Mouse (Mus musculus): ENCODE measurements around the gene Cpa5. TPM values are rescaled to one million over a fixed set of nuclear protein-coding genes. Genes with fewer than 3 reads are reported as not detected.

Gene Cpa5
- polyA plus RNA-seq, 1 experiment from 2014 or later: 0.16 TPM

GRCm38 (mm10) chr6:30605111-30605510 is 5.7 kb upstream of the Cpa5 start:
- DNase-seq (ENCODE audit: low spot score) (no peak), ATAC-seq (ENCODE audit: low FRiP score, low TSS enrichment) (no peak)
- Histone ChIP-seq H3K4me2 (replicated peaks; ENCODE audit: low read depth) (no peak overlapping the region), H3K27ac (replicated peaks) (no peak overlapping the region), H3K36me3 (ENCODE audit: control insufficient read depth, insufficient read depth, low read length) (no peaks in the 10 kb centered on the region), H3K9me3 (ENCODE audit: control insufficient read depth, low read length) (no peaks in the 10 kb centered on the region), H3K4me3 (ENCODE audit: low read depth, low read length) (no peak overlapping the region), H3K4me1 (replicated peaks; ENCODE audit: control insufficient read depth, insufficient read depth) (no peaks in the 10 kb centered on the region), H3K27me3 (ENCODE audit: control insufficient read depth, insufficient read depth, low read length) (no peaks in the 10 kb centered on the region), H3K9ac (ENCODE audit: low read length) (no peak overlapping the region)
- TF ChIP-seq CTCF (IDR thresholded peaks at IDR 0.05; ENCODE audit: low read depth) (no peak), EP300 (optimal IDR thresholded peaks at IDR 0.05) (no peak)
- 91% methylated on average over 4 of the region's 4 CpGs for WGBS

- Histone ChIP-seq H3K36me3 (ENCODE audit: control insufficient read depth, insufficient read depth, low read length) (no peaks in the 10 kb centered on the region), H3K4me3 (ENCODE audit: low read depth, low read length) (no peak overlapping the region), H3K9me3 (ENCODE audit: control insufficient read depth, low read length) (no peaks in the 10 kb centered on the region), H3K9ac (ENCODE audit: low read length) (no peak overlapping the region), H3K4me1 (replicated peaks; ENCODE audit: control insufficient read depth, insufficient read depth) (no peaks in the 10 kb centered on the region), H3K4me2 (replicated peaks; ENCODE audit: low read depth) (no peak overlapping the region), H3K27me3 (ENCODE audit: control insufficient read depth, insufficient read depth, low read length) (no peaks in the 10 kb centered on the region), H3K27ac (replicated peaks) (no peak overlapping the region)
- TF ChIP-seq EP300 (optimal IDR thresholded peaks at IDR 0.05) (no peak), CTCF (IDR thresholded peaks at IDR 0.05; ENCODE audit: low read depth) (no peak)
- 76% methylated on average over 5 of the region's 5 CpGs for WGBS
- no peak for ATAC-seq (ENCODE audit: low FRiP score, low TSS enrichment)
- no peak for DNase-seq (ENCODE audit: low spot score)
These were observed 5.1 kb upstream of the Cpa5 start for GRCm38 (mm10) chr6:30605672-30606071.

- no peak for TF ChIP-seq CTCF (IDR thresholded peaks at IDR 0.05; ENCODE audit: low read depth)
- TF ChIP-seq EP300 (optimal IDR thresholded peaks at IDR 0.05): no peak
- no peaks in the 10 kb centered on the region for H3K4me1 ChIP-seq (replicated peaks; ENCODE audit: control insufficient read depth, insufficient read depth)
- no peak overlapping the region for H3K9ac ChIP-seq (ENCODE audit: low read length)
- WGBS: 66% methylated on average over 5 of the region's 5 CpGs
- H3K27me3 ChIP-seq (ENCODE audit: control insufficient read depth, insufficient read depth, low read length): no peaks in the 10 kb centered on the region
- DNase-seq (ENCODE audit: low spot score): no peak
- no peaks in the 10 kb centered on the region for H3K36me3 ChIP-seq (ENCODE audit: control insufficient read depth, insufficient read depth, low read length)
- H3K4me3 ChIP-seq (ENCODE audit: low read depth, low read length): no peak overlapping the region
- no peak overlapping the region for H3K27ac ChIP-seq (replicated peaks)
- no peaks in the 10 kb centered on the region for H3K9me3 ChIP-seq (ENCODE audit: control insufficient read depth, low read length)
- no peak for ATAC-seq (ENCODE audit: low FRiP score, low TSS enrichment)
- H3K4me2 ChIP-seq (replicated peaks; ENCODE audit: low read depth): no peak overlapping the region
These were observed 402 bp downstream of the Cpa5 start for GRCm38 (mm10) chr6:30611212-30611611.

GRCm38 (mm10) chr6:30614251-30614650 is 3.4 kb downstream of the Cpa5 start:
- H3K4me2 ChIP-seq (replicated peaks; ENCODE audit: low read depth): no peak overlapping the region
- peaks cover 5% of the 10 kb centered on the region; the same call in 1 of the 2 replicates for H3K4me1 ChIP-seq (replicated peaks; ENCODE audit: control insufficient read depth, insufficient read depth)
- H3K4me3 ChIP-seq (ENCODE audit: low read depth, low read length): no peak overlapping the region
- H3K9me3 ChIP-seq (ENCODE audit: control insufficient read depth, low read length): no peaks in the 10 kb centered on the region
- H3K27ac ChIP-seq (replicated peaks): no peak overlapping the region
- no peak overlapping the region for H3K9ac ChIP-seq (ENCODE audit: low read length)
- no peaks in the 10 kb centered on the region for H3K36me3 ChIP-seq (ENCODE audit: control insufficient read depth, insufficient read depth, low read length)
- no peak for ATAC-seq (ENCODE audit: low FRiP score, low TSS enrichment)
- H3K27me3 ChIP-seq (ENCODE audit: control insufficient read depth, insufficient read depth, low read length): no peaks in the 10 kb centered on the region
- DNase-seq (ENCODE audit: low spot score): no peak
- TF ChIP-seq CTCF (IDR thresholded peaks at IDR 0.05; ENCODE audit: low read depth) (no peak), EP300 (optimal IDR thresholded peaks at IDR 0.05) (no peak)
- 77% methylated on average over 6 of the region's 6 CpGs for WGBS

GRCm38 (mm10) chr6:30615741-30616140 is 4.9 kb downstream of the Cpa5 start:
- no peak overlapping the region for H3K4me3 ChIP-seq (ENCODE audit: low read depth, low read length)
- H3K9ac ChIP-seq (ENCODE audit: low read length): no peak overlapping the region
- TF ChIP-seq EP300 (optimal IDR thresholded peaks at IDR 0.05) (no peak), CTCF (IDR thresholded peaks at IDR 0.05; ENCODE audit: low read depth) (no peak)
- ATAC-seq (ENCODE audit: low FRiP score, low TSS enrichment) (no peak), DNase-seq (ENCODE audit: low spot score) (no peak)
- H3K4me1 ChIP-seq (replicated peaks; ENCODE audit: control insufficient read depth, insufficient read depth): peaks cover 5% of the 10 kb centered on the region; the same call in 1 of the 2 replicates
- H3K4me2 ChIP-seq (replicated peaks; ENCODE audit: low read depth): no peak overlapping the region
- no peak overlapping the region for H3K27ac ChIP-seq (replicated peaks)
- H3K27me3 ChIP-seq (ENCODE audit: control insufficient read depth, insufficient read depth, low read length): no peaks in the 10 kb centered on the region
- 50% methylated on average over 4 of the region's 4 CpGs for WGBS
- H3K9me3 ChIP-seq (ENCODE audit: control insufficient read depth, low read length): no peaks in the 10 kb centered on the region
- H3K36me3 ChIP-seq (ENCODE audit: control insufficient read depth, insufficient read depth, low read length): no peaks in the 10 kb centered on the region

GRCm38 (mm10) chr6:30616491-30616941 is 5.7 kb downstream of the Cpa5 start:
- Histone ChIP-seq H3K27me3 (ENCODE audit: control insufficient read depth, insufficient read depth, low read length) (no peaks in the 10 kb centered on the region), H3K27ac (replicated peaks) (no peak overlapping the region), H3K4me1 (replicated peaks; ENCODE audit: control insufficient read depth, insufficient read depth) (peaks cover 5% of the 10 kb centered on the region; the same call in 1 of the 2 replicates), H3K36me3 (ENCODE audit: control insufficient read depth, insufficient read depth, low read length) (no peaks in the 10 kb centered on the region), H3K4me3 (ENCODE audit: low read depth, low read length) (no peak overlapping the region), H3K9me3 (ENCODE audit: control insufficient read depth, low read length) (no peaks in the 10 kb centered on the region), H3K4me2 (replicated peaks; ENCODE audit: low read depth) (no peak overlapping the region), H3K9ac (ENCODE audit: low read length) (no peak overlapping the region)
- ATAC-seq (ENCODE audit: low FRiP score, low TSS enrichment) (no peak), DNase-seq (ENCODE audit: low spot score) (no peak)
- WGBS: 18% methylated on average over 8 of the region's 8 CpGs
- no peak for TF ChIP-seq CTCF (IDR thresholded peaks at IDR 0.05; ENCODE audit: low read depth)
- TF ChIP-seq EP300 (optimal IDR thresholded peaks at IDR 0.05): no peak

Data from stomach, postnatal 0 days (tissue).